Mouse (Mus musculus): ENCODE results near the gene C1qtnf7.

Gene C1qtnf7

DNA sequence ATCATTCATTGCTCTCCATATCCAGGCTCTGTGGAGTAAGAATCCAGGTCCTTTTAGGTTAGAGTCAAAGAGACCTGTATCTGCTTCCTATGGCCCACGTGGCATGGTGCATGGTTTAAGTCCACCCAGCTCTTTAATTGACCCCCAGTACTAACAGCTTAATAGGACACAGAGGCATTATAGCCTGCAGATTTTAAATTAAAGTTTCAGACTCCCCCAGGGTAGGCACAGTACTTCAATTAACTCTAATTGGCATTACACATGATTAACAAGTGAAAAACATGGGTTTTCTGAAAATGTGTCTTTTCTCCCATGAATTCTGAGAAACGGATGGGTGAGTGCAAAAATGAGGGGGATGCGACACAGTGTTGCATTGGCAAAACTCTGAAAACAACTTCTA, 92.7 kb downstream of the C1qtnf7 start:
- in situ Hi-C loops (cut with MboI, MseI): no loop called here

DNA sequence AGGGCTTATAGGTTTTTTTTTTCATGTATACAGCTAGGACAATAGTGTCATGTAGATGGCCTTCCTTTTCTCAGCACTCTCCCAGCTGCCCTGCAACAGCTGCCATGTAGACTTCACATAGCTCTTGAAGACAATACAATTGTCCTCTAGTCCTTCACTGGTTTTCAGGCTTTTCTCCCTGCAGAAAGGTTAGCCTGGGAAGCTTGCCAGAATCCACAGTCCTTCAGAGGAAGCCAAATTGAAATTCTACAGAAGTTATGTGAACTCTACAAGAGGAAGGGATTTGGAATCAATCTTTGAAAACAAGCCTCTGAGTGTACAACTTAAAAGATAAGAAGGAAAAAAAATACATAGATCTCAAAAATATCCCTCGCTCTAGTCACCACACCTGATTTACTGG, 94.4 kb downstream of the C1qtnf7 start:
- in situ Hi-C loops (cut with MboI, MseI): no loop called here

DNA sequence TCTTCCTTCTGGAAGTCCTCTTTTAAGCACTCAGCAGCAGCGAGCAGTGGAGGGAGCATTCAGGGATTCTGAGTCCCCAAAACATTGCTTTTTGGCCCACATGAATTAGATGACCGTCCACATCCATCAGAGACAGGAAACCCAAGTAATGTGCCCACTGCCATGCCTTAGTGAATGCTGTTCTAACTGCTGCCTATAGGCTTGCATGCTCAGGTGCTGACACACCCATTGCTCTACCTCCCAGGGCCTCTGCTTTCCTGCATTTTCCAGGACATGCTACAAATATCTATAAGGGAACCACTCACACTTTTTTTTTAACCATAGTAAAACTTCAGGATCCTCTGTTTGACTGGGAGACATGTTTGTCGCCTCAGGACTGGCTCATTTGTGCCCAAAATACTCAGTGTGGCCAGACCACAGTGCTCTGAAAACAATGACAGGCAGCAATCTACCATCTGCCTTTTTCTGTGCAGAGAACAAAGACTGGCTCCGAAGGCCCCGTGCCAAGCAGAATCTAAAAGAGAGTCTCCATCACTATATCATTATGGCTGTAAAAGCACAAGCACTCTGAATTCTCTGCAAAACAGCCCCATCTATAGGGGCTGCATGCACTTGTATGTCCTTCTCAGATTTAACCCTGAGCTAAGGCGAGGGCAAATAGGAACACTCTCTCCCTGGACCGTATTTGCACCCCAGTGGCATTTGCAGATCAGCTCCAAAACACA, 106.4 kb downstream of the C1qtnf7 start:
- in situ Hi-C loops (cut with MboI, MseI): loop anchor here (10.0 kb wide), 1 partner anchor 1697 kb away; no protein-coding TSS in a partner anchor

DNA sequence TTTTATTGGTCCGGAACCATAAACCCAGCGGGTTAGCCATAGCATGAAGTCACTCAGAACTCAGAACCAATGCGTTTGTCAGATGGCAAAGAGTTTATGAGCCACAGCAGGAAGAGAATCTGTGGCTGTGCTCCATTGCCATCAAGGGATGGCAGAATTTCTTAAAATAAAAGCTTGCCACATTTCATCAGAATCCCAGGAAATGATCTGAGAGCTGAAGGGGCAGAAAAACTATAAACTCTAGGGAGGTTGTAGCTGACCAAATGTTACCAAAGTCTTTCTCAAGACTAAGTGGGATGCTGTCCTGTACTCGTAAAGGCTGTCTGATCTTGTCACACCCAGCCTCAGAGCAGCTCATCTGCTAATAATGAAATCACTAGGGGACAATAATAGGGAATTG, 110.1 kb downstream of the C1qtnf7 start:
- in situ Hi-C loops (cut with MboI, MseI): loop anchor here (10.0 kb wide), 1 partner anchor 1701 kb away; no protein-coding TSS in a partner anchor

DNA sequence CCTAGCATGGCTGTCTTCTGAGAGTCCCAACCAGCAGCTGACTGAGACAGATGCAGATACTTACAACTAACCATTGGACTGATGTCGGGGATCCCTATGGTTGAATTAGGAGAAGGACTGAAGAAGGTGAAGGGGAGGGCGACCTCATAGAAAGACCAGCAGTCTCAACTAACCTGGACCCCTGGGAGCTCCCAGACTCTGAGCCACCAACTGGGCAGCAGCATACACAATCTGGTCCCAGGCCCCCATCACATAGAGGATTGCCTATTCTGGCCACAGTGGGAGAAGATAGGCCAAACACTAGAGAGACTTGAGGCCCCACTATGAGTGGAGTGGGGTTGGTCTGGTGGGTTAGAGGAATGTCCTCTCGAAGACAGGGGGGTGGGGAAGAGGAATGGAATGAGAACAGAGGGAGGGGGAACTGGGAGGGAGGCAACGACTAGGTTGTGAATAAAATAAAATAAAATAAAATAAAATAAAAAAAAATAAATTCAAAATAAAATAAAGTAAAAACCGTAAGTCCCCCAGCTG, 118.8 kb downstream of the C1qtnf7 start:
- in situ Hi-C loops (cut with MboI, MseI): loop anchor here (5.0 kb wide), 1 partner anchor 212 kb away; no protein-coding TSS in a partner anchor

DNA sequence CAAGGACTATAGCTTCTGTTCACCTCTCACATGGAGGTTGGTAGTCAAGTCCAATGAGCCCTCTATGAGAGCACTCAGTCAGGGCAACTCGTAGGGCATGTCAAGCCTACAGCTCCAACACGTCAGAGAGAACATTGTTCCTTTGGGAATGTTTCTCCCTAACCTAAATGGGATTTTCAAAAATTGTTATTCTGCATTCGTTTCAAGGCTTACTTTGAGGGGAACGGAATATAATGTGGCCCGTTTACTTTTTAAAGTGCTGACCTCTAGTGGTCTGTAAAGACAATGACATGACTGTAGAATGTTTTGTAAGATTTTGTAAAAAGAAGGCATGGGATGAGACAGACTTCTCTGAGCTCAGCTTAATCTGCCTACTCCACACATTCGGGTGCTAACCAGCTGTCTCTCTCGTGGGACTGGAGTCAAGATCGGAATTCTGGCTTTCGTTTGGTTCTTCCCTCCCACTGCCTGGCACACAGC, 119.3 kb downstream of the C1qtnf7 start:
- in situ Hi-C loops (cut with MboI, MseI): loop anchor here (5.0 kb wide), 1 partner anchor 212 kb away; no protein-coding TSS in a partner anchor

DNA sequence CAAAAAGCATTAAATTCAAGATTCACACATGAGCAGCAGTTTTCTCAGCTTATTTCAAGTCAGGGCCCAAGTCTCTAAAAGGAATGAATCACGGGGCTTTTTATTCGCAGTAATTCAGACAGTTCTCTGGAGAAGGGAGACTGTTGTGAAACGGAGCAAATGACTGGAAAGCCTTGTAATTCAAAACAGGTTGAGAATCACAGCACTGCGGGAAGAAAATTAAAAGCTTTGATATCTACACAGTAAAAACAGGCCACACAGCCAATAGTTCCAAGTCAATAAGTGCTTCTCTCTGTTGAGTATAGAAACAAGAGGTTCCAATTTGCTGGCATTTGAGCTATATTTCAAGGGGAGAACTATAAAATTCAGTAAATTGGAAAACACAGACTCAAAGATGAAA, 129.7 kb downstream of the C1qtnf7 start:
- in situ Hi-C loops (cut with MboI, MseI): no loop called here

DNA sequence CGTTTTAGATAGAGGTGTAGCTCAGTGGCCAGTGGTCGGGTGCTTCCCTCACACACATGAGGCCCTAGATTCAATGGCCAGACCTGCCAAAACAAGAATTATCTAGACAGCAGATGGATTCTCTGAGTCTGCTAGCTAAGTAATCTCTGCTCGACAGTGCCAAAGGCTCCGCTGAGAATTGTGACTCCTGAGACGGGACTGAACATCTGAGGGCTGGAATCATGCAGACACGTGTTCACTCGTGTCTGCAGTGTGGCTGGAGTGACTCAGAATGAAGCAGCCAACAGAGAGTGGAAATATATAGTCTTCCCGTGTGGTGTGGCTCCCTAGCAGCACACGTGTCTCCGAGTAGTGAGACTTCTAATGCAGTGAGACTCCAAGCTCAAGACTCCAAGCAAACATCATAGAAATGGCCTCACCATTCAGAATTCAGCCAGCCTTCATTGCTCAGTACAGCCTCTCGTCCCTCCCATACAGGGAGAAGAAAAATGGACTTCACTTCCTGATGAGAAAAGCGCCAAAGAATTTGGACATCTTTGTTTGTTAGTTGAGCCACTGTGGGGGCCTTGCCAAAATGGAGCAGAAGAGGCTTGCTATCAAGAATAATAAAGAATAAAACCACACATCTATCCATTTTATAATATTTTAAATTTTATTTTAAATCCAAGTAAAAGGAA, 131.9 kb downstream of the C1qtnf7 start:
- in situ Hi-C loops (cut with MboI, MseI): no loop called here

DNA sequence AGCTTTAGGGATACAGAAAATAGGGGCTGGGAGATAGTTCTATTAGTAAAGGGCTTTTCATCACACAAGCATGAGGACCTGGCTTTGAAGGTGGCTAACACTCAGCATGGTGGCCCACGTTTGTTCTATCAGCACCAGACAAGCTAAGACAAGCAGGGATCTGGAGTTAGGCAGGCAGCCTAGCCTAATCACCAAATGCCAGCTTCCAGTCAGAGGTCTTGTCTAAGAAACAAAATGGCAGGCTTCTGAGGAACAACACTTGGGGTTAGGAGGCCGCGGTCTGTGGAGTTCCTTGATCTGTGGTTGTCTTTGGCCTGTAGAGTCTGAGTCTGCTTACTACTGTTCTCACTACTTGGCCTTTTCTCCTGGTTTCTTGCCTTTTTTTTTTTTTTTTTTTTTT, 146.2 kb downstream of the C1qtnf7 start:
- in situ Hi-C loops (cut with MboI, MseI): no loop called here

DNA sequence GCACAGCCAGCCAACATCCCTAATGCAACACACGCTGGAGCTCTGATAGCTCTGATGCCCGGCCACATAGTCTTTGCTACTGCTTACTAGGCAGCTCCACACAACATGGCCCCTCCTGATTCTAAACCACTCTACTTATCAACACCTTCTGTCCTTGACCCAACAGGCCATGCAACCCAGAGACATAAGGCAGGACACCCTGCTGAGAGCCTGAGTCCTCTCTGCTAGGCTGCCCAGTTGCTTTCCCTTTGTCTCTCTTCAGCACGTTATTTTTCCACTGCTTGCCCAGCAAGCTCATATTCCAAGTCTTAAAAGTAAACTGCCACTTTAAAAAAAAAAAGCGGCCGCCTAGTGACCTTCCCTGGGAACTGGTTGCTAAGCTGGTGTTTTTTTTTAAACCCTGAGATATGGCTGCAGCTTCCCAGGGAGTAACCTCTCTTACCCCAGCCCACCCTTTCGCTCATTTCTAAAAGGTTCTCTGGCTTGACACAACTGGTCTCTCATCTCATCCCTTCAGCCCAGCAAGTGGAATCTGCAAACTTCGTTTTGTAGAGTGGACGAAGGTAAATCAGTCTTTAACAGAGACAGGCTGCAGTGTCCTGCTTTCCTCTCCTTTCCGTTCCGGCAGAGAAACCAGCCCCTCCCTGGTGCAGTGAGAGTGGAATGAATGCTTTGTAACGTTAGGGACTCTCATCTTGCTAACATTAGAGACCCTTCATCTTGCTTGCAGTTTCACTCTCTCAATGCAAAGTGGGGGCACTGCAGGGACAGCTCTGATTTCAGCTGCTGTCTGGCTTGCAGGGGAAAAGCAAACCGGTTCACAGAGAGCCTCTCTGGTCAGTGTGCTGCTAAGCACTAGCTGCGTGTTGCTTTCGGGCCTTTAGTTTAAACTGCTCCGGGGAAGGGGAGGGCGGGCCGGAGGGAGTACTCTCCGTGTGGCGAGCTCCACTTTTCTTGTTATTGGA, 146.9 kb downstream of the C1qtnf7 start, which contains the start of gene Cc2d2a:
Gene Cc2d2a (plus strand): TSS at position 350 of the 965 bp plus-strand sequence.
- in situ Hi-C loops (cut with MboI, MseI): no loop called here

DNA sequence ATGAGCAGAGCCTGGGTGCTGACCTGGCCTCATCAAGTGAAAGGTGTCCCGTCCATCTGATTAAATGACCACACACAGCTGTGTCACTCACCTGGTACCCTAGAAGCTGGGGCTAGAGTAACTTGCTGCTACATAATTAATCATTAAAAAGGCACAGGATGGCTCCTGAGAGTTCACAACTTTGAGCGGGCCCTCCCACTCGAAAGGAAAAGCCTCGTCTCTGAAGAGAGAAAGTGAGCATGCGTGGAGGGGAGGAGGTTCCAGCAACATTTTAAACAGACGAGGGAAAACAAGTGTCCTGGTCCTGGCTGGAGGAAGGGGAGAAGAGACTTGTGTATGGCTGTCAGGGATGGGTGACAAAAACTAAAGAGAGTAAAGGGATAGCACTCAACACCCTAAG, 148.2 kb downstream of the C1qtnf7 start:
- in situ Hi-C loops (cut with MboI, MseI): no loop called here

DNA sequence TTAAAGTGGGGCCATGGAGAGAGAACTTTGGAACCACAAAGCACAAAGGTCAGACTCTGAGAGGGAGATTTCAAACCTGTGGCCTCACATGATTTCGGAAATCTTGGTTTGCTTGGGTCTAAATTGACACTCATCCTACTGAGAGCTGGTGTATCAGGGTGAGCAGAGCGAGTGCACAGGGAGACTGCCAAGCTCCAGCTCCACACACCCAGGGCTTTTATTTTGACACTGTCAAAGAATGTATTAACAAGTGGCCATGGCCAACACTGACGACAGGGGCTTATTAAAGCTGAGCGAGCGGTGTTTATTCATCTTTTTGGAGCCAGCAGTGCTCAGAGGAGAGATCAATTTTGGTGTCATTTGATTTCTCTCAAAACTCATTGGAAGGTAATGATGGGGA, 149.8 kb downstream of the C1qtnf7 start:
- in situ Hi-C loops (cut with MboI, MseI): no loop called here
